Mouse (Mus musculus): ENCODE results near the gene Ing5.
"Not testable (repeated sequence)": the region's sequence is repeated elsewhere in the genome, so short reads cannot be mapped to it uniquely, and the experiment has no call there.

The Ing5 gene

GRCm38 (mm10) chr1:93857991-93858390 is 54.2 kb downstream of the Ing5 start:
- intact Hi-C loops (cut with DNase I) = no loop called here

GRCm38 (mm10) chr1:93859619-93860018 is 55.9 kb downstream of the Ing5 start:
- intact Hi-C loops (cut with DNase I) = no loop called here

DNA sequence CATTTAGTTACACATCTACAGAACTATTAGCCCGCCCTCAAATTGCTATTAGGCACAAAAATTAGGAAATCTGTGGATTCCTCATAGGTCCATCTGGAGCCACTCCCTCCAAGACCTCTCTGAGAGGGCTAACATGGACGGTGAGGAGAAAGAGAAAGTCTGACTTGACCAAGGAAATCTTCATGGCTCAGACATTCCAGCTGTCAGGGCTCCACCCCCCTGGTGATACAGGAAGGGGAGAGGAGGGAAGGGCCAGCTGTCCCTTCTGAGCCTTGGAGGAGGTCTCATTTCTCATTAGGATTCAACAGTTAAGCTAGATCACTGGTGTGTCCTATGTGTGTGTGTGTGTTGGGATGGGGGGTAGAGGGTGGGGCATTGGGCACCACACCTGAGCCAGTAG is 57.3 kb downstream of the Ing5 start, which contains the start of gene Gal3st2:
TSS of gene Gal3st2 (plus strand) at position 259 of the 400 bp plus-strand sequence.
- intact Hi-C loops (cut with DNase I) = not testable (repeated sequence)

Measured in adrenal gland (tissue).